Mouse (Mus musculus): Measurements from ENCODE around the gene Olfr1012. TPM values are rescaled to one million over a fixed set of nuclear protein-coding genes. Genes with fewer than 3 reads are reported as not detected.

Gene Olfr1012
- polyA plus RNA-seq (2012; rRNA removed), result not detected in 2 replicates

GRCm38 (mm10) chr2:85762666-85763065, at the start of gene Olfr1012:
Olfr1012 (minus strand) TSS chr2:85762766.

GRCm38 (mm10) chr2:85802444-85802843, 39.9 kb upstream of the Olfr1012 start, which contains the start of gene Olfr1016:
Olfr1016 (minus strand) TSS chr2:85802544.

GRCm38 (mm10) chr2:85781717-85782116, 19.2 kb upstream of the Olfr1012 start, which contains the start of gene Olfr1015:
Olfr1015 (plus strand) TSS chr2:85782017.

GRCm38 (mm10) chr2:85772413-85772812, 9.8 kb upstream of the Olfr1012 start, which contains the start of gene Olfr1014:
Olfr1014 (plus strand) TSS chr2:85772713.

GRCm38 (mm10) chr2:85766798-85767197, 4.2 kb upstream of the Olfr1012 start, which contains the start of gene Olfr1013:
Olfr1013 (plus strand) TSS chr2:85767098.

GRCm38 (mm10) chr2:85715119-85715518, 47.4 kb downstream of the Olfr1012 start, which contains the start of gene Olfr1009:
Olfr1009 (plus strand) TSS chr2:85715419.

Other genes with a start within 250 kb of the Olfr1012 start
- gene 4833423E24Rik, start 243.7 kb downstream of the Olfr1012 start, polyA plus RNA-seq (2012; rRNA removed), result 0.12 and 0.29 TPM in 2 replicates
- not detected in 2 replicates for gene Olfr996, start 183.6 kb downstream of the Olfr1012 start, polyA plus RNA-seq (2012; rRNA removed)
- gene Olfr998, start 173.8 kb downstream of the Olfr1012 start, polyA plus RNA-seq (2012; rRNA removed), result not detected in 2 replicates
- not detected in 2 replicates for gene Olfr1000, start 150.9 kb downstream of the Olfr1012 start, polyA plus RNA-seq (2012; rRNA removed)
- not detected in 2 replicates for gene Olfr1002, start 112.1 kb downstream of the Olfr1012 start, polyA plus RNA-seq (2012; rRNA removed)
- not detected in 2 replicates for gene Olfr154, start 98.3 kb downstream of the Olfr1012 start, polyA plus RNA-seq (2012; rRNA removed)
- not detected in 2 replicates for gene Olfr1006, start 84.0 kb downstream of the Olfr1012 start, polyA plus RNA-seq (2012; rRNA removed)
- not detected in 2 replicates for gene Olfr1008, start 73.3 kb downstream of the Olfr1012 start, polyA plus RNA-seq (2012; rRNA removed)
- not detected in 2 replicates for gene Olfr1009, start 47.3 kb downstream of the Olfr1012 start, polyA plus RNA-seq (2012; rRNA removed)
- not detected in 2 replicates for gene Olfr1013, start 4.3 kb upstream of the Olfr1012 start, polyA plus RNA-seq (2012; rRNA removed)
- gene Olfr1014, start 9.9 kb upstream of the Olfr1012 start, polyA plus RNA-seq (2012; rRNA removed), result not detected in 2 replicates
- gene Olfr1015, start 19.3 kb upstream of the Olfr1012 start, polyA plus RNA-seq (2012; rRNA removed), result not detected in 2 replicates
- gene Olfr1016, start 39.8 kb upstream of the Olfr1012 start, polyA plus RNA-seq (2012; rRNA removed), result not detected in 2 replicates
- gene Olfr1018, start 55.7 kb upstream of the Olfr1012 start, polyA plus RNA-seq (2012; rRNA removed), result not detected in 2 replicates
- not detected in 2 replicates for gene Olfr1019, start 82.7 kb upstream of the Olfr1012 start, polyA plus RNA-seq (2012; rRNA removed)
- not detected in 2 replicates for gene Olfr1020, start 84.3 kb upstream of the Olfr1012 start, polyA plus RNA-seq (2012; rRNA removed)
- not detected in 2 replicates for gene Olfr1022, start 105.8 kb upstream of the Olfr1012 start, polyA plus RNA-seq (2012; rRNA removed)
- not detected in 2 replicates for gene Olfr1023, start 122.9 kb upstream of the Olfr1012 start, polyA plus RNA-seq (2012; rRNA removed)
- gene Olfr1024, start 142.3 kb upstream of the Olfr1012 start, polyA plus RNA-seq (2012; rRNA removed), result not detected in 2 replicates
- not detected in 2 replicates for gene Olfr1025-ps1, start 152.4 kb upstream of the Olfr1012 start, polyA plus RNA-seq (2012; rRNA removed)
- not detected in 2 replicates for gene Olfr1026, start 158.8 kb upstream of the Olfr1012 start, polyA plus RNA-seq (2012; rRNA removed)
- gene Olfr1028, start 187.7 kb upstream of the Olfr1012 start, polyA plus RNA-seq (2012; rRNA removed), result not detected in 2 replicates
- not detected in 2 replicates for gene Olfr1029, start 211.1 kb upstream of the Olfr1012 start, polyA plus RNA-seq (2012; rRNA removed)
- not detected in 2 replicates for gene Olfr1030, start 216.5 kb upstream of the Olfr1012 start, polyA plus RNA-seq (2012; rRNA removed)
- not detected in 2 replicates for gene Olfr1031, start 227.5 kb upstream of the Olfr1012 start, polyA plus RNA-seq (2012; rRNA removed)
- gene Olfr1032, start 242.8 kb upstream of the Olfr1012 start, polyA plus RNA-seq (2012; rRNA removed), result not detected in 2 replicates